Mouse (Mus musculus) CH12.LX (cell line): ENCODE measurements at regions not wholly inside any gene's neighbourhood (a gene's known extent, or its start where the extent isn't known, plus 50 kb on each side); places are given as distances from the start of the nearest gene placed in this dataset.

ENCODE experiments used
- DNase-seq: peaks from one replicate; pipeline ENCODE4 v3.0.0-alpha.2; 2013; ENCODE audit errors: extremely low read depth
- H3K27ac ChIP-seq: 2 replicates; pipeline ENCODE4 v1.5.1; 2012; ENCODE audit warnings: low read depth, mild to moderate bottlenecking, control low read depth, moderate library complexity; ENCODE audit not compliant: insufficient read depth
- H3K27me3 ChIP-seq: replicated peaks from 2 replicates; pipeline ENCODE3; 2012; ENCODE audit warnings: inconsistent platforms
- H3K36me3 ChIP-seq, 2 experiments: replicated peaks in 1 of 2; 2 replicates each; pipeline versions ENCODE3 to v1.6.1; 2012; ENCODE audit warnings: inconsistent platforms in 1 of 2, low read length in 1 of 2, mild to moderate bottlenecking in 1 of 2, mixed read lengths in 1 of 2, moderate library complexity in 1 of 2; ENCODE audit not compliant: control insufficient read depth in 1 of 2, insufficient read depth in 1 of 2
- H3K4me1 ChIP-seq, 2 experiments: 2 replicates each; pipeline ENCODE4 v1.6.1; 2012; ENCODE audit warnings: inconsistent platforms in 1 of 2, moderate library complexity in 1 of 2; ENCODE audit not compliant: insufficient read depth in 2 of 2, control insufficient read depth in 1 of 2
- H3K4me2 ChIP-seq: 2 replicates; pipeline ENCODE4 v1.6.1; 2012; ENCODE audit warnings: low read depth, mild to moderate bottlenecking, control low read depth; ENCODE audit not compliant: poor library complexity, insufficient read depth, severe bottlenecking
- H3K4me3 ChIP-seq, 3 experiments: fragments of 150-350 bp in 1 of 3; sonication (generic) in 1 of 3; replicated peaks in 1 of 3; 2 replicates each; pipeline versions ENCODE3 to v1.5.1; 2011 to 2012; ENCODE audit warnings: low read depth in 2 of 3, low read length in 2 of 3, mild to moderate bottlenecking in 2 of 3, moderate library complexity in 2 of 3, control low read depth in 1 of 3, improper control_type of control experiment in 1 of 3, inconsistent platforms in 1 of 3, mixed read lengths in 1 of 3; ENCODE audit not compliant: poor library complexity in 1 of 3
- H3K79me2 ChIP-seq: replicated peaks from 2 replicates; pipeline ENCODE4 v1.6.1; 2012; ENCODE audit warnings: mild to moderate bottlenecking, moderate library complexity; ENCODE audit not compliant: control insufficient read depth, poor library complexity, insufficient read depth, severe bottlenecking; ENCODE audit errors: extremely low read depth
- H3K9ac ChIP-seq: 2 replicates; pipeline ENCODE4 v1.6.1; 2012; ENCODE audit warnings: low read depth, mild to moderate bottlenecking, control low read depth, moderate library complexity; ENCODE audit not compliant: insufficient read depth
- H3K9me3 ChIP-seq: replicated peaks from 2 replicates; pipeline ENCODE3; 2012; ENCODE audit warnings: low read length, inconsistent platforms, mixed read lengths
- CHD1 ChIP-seq: IDR thresholded peaks from 2 replicates; pipeline ENCODE4 v1.6.1; 2012; ENCODE audit warnings: low read depth, low read length, improper control_type of control experiment, inconsistent platforms
- CHD2 ChIP-seq: IDR thresholded peaks from 2 replicates; pipeline ENCODE4 v1.6.1; 2011; ENCODE audit warnings: low read length, improper control_type of control experiment
- E2F4 ChIP-seq: IDR thresholded peaks from 2 replicates; pipeline ENCODE4 v1.6.1; 2011; ENCODE audit warnings: low read depth, low read length, improper control_type of control experiment; ENCODE audit not compliant: insufficient replicate concordance
- EP300 ChIP-seq: IDR thresholded peaks from 2 replicates; pipeline ENCODE4 v1.6.1; 2011; ENCODE audit warnings: low read length, improper control_type of control experiment
- GABPA ChIP-seq: IDR thresholded peaks from 2 replicates; pipeline ENCODE4 v1.6.1; 2012; ENCODE audit warnings: low read depth, low read length, improper control_type of control experiment, inconsistent platforms; ENCODE audit not compliant: insufficient replicate concordance
- HCFC1 ChIP-seq: IDR thresholded peaks from 2 replicates; pipeline ENCODE4 v1.6.1; 2012; ENCODE audit warnings: low read depth, mild to moderate bottlenecking, inconsistent platforms, low read length, improper control_type of control experiment
- IRF4 ChIP-seq: IDR thresholded peaks from 2 replicates; pipeline ENCODE4 v1.6.1; 2014; ENCODE audit warnings: low read depth, mild to moderate bottlenecking, inconsistent platforms, low read length, improper control_type of control experiment
- JUN ChIP-seq: IDR thresholded peaks from 2 replicates; pipeline ENCODE4 v1.6.1; 2011; ENCODE audit warnings: low read depth, mild to moderate bottlenecking, low read length, improper control_type of control experiment, moderate library complexity; ENCODE audit not compliant: insufficient read depth
- MAX ChIP-seq: IDR thresholded peaks from 2 replicates; pipeline ENCODE4 v1.6.1; 2011; ENCODE audit warnings: low read length, improper control_type of control experiment
- MEF2A ChIP-seq: IDR thresholded peaks from 2 replicates; pipeline ENCODE4 v1.6.1; 2014; ENCODE audit warnings: low read depth, mild to moderate bottlenecking, inconsistent platforms, low read length, improper control_type of control experiment, borderline replicate concordance
- MXI1 ChIP-seq: IDR thresholded peaks from 2 replicates; pipeline ENCODE4 v1.6.1; 2011; ENCODE audit warnings: mild to moderate bottlenecking, low read depth, low read length, improper control_type of control experiment
- MYC ChIP-seq: IDR thresholded peaks from 2 replicates; pipeline ENCODE4 v1.6.1; 2011; ENCODE audit warnings: low read depth, mild to moderate bottlenecking, improper control_type of control experiment, low read length
- NELFE ChIP-seq: IDR thresholded peaks from 2 replicates; pipeline ENCODE4 v1.6.1; 2011; ENCODE audit warnings: low read depth, low read length, improper control_type of control experiment
- NRF1 ChIP-seq: IDR thresholded peaks from 2 replicates; pipeline ENCODE4 v1.6.1; 2014; ENCODE audit warnings: low read depth, mild to moderate bottlenecking, inconsistent platforms, low read length, improper control_type of control experiment, moderate library complexity
- POLR2AphosphoS2 ChIP-seq: IDR thresholded peaks from 2 replicates; pipeline ENCODE4 v1.6.1; 2011; ENCODE audit warnings: low read depth, low read length, improper control_type of control experiment
- RCOR1 ChIP-seq: conservative IDR thresholded peaks from 2 replicates; pipeline ENCODE4 v1.6.1; 2012; ENCODE audit warnings: low read depth, mild to moderate bottlenecking, inconsistent platforms, low read length, improper control_type of control experiment
- UBTF ChIP-seq: IDR thresholded peaks from 2 replicates; pipeline ENCODE4 v1.6.1; 2012; ENCODE audit warnings: low read depth, mild to moderate bottlenecking, inconsistent platforms, low read length, improper control_type of control experiment, moderate library complexity
- USF2 ChIP-seq: conservative IDR thresholded peaks from 2 replicates; pipeline ENCODE4 v1.6.1; 2011; ENCODE audit warnings: low read depth, low read length, improper control_type of control experiment
- ZKSCAN1 ChIP-seq: IDR thresholded peaks from 2 replicates; pipeline ENCODE4 v1.6.1; 2012; ENCODE audit warnings: low read depth, inconsistent platforms, low read length, improper control_type of control experiment, borderline replicate concordance
- ZMIZ1 ChIP-seq: IDR thresholded peaks from 2 replicates; pipeline ENCODE4 v1.6.1; 2012; ENCODE audit warnings: low read depth, mild to moderate bottlenecking, inconsistent platforms, low read length, improper control_type of control experiment
- dilution Hi-C: fragments of 300-500 bp; cut with MboI; formaldehyde crosslinking; loops from 2 replicates; pipeline ENCODE4 v1.14.3; 2020; ENCODE audit warnings: low sequenced_read_pairs; ENCODE audit not compliant: extremely low pct_unique_long_range_greater_than_20kb, extremely low pct_ligation_motif_present
- in situ Hi-C: fragments of 300-500 bp; cut with MboI; formaldehyde crosslinking; loops from 3 replicates; pipeline ENCODE4 v1.14.3; 2019; ENCODE audit warnings: low sequenced_read_pairs, low pct_ligation_motif_present, low pct_unique_long_range_greater_than_20kb, mixed read lengths

- no peak for TF ChIP-seq ZMIZ1
- TF ChIP-seq ZKSCAN1: no peak
- TF ChIP-seq UBTF: no peak
- no peak for TF ChIP-seq CHD2
- no peak for TF ChIP-seq E2F4
- no peak for TF ChIP-seq NRF1
- no peak for TF ChIP-seq POLR2AphosphoS2
- TF ChIP-seq MYC: no peak
- no peak for TF ChIP-seq USF2
- no peak for TF ChIP-seq NELFE
- Histone ChIP-seq H3K79me2 (no peaks in the 10 kb centered on the region), H3K27ac (no peak overlapping the region), H3K4me1 (peaks cover 0 to 42% of the 10 kb centered on the region in 2 experiments; a peak in 3 of 4 replicates), H3K9ac (no peak overlapping the region), H3K36me3 (no peaks in the 10 kb centered on the region), H3K9me3 (no peaks in the 10 kb centered on the region), H3K4me3 (no peak overlapping the region), H3K4me2 (no peak overlapping the region), H3K27me3 (no peaks in the 10 kb centered on the region)
- in situ Hi-C loops (no loop called here), dilution Hi-C loops (no loop called here)
- no peak for DNase-seq
Observed at GRCm38 (mm10) chr15:36422781-36423180, 584.8 kb downstream of the Zfp706 start.

GRCm38 (mm10) chr15:36419943-36420480 lies 587.6 kb downstream of the Zfp706 start:
- H3K27me3 ChIP-seq: no peaks in the 10 kb centered on the region
- peaks cover 2 to 44% of the 10 kb centered on the region in 2 experiments for H3K4me1 ChIP-seq
- TF ChIP-seq MEF2A: no peak
- no peak for TF ChIP-seq MAX
- TF ChIP-seq RCOR1: no peak
- TF ChIP-seq IRF4: no peak
- TF ChIP-seq HCFC1: no peak
- TF ChIP-seq JUN: no peak
- no peak for TF ChIP-seq CHD1
- TF ChIP-seq ZMIZ1: no peak
- TF ChIP-seq NELFE: no peak
- TF ChIP-seq MXI1: no peak
- TF ChIP-seq EP300: no peak
- TF ChIP-seq UBTF: no peak
- no peak for TF ChIP-seq GABPA

More at GRCm38 (mm10) chr15:36419943-36420480, 587.6 kb downstream of the Zfp706 start:
- Histone ChIP-seq H3K4me3 (no peak overlapping the region), H3K79me2 (no peaks in the 10 kb centered on the region), H3K27ac (no peak overlapping the region), H3K9ac (no peak overlapping the region), H3K36me3 (no peaks in the 10 kb centered on the region), H3K4me2 (no peak overlapping the region), H3K9me3 (no peaks in the 10 kb centered on the region)
- no peak for DNase-seq
- dilution Hi-C loops (no loop called here), in situ Hi-C loops (no loop called here)
